Mouse (Mus musculus) left cerebral cortex, adult 2 months (tissue): ENCODE results near the gene Pthlh. TPM values are rescaled to one million over a fixed set of nuclear protein-coding genes. Genes with fewer than 3 reads are reported as not detected.
"Not testable (repeated sequence)": the region's sequence is repeated elsewhere in the genome, so short reads cannot be mapped to it uniquely, and the experiment has no call there.

ENCODE experiments used
- DNase-seq, 2 experiments: peaks; one replicate each; pipeline ENCODE4 v3.0.0; 2021 to 2022; ENCODE audit warnings: low spot score in 2 of 2, mixed read lengths in 1 of 2; ENCODE audit errors: extremely low spot score in 1 of 2
- H3K27ac ChIP-seq: fragments of 200-600 bp; 2 replicates; pipeline ENCODE4 v1.8.1; 2022
- H3K4me3 ChIP-seq: fragments of 200-600 bp; 2 replicates; pipeline ENCODE4 v1.8.1; 2022
- CTCF ChIP-seq: fragments of 200-600 bp; IDR thresholded peaks from 2 replicates; pipeline ENCODE4 v1.8.1; 2022; ENCODE audit warnings: antibody characterized with exemption, mild to moderate bottlenecking, moderate library complexity
- intact Hi-C: fragments of 180-260 bp; cut with DNase I; formaldehyde crosslinking; loops from one replicate; pipeline ENCODE4 v1.15.1; 2025
- long read RNA-seq, 2 experiments: library from polyadenylated mRNA; stranded (forward); transcript quantifications; one replicate each; pipeline ENCODE4 v2.0.0; 2021; ENCODE audit warnings: borderline mapping rate in 2 of 2
- total RNA-seq, 2 experiments: library from RNA; stranded (reverse); gene quantifications; 2 replicates each; pipeline ENCODE4 v1.2.3; 2021

Gene Pthlh
- total RNA-seq, result 1 to 10 TPM; 4.0 to 4.2 TPM
- long read RNA-seq, experiment 1, partial matches to known transcripts, result 1 of 4 reads
- long read RNA-seq, experiment 1, other reads (novel, unspliced or antisense), result 1 of 4 reads
- long read RNA-seq, experiment 2, partial matches to known transcripts, result 1 of 4 reads
- long read RNA-seq, experiment 2, other reads (novel, unspliced or antisense), result 0 of 4 reads

DNA sequence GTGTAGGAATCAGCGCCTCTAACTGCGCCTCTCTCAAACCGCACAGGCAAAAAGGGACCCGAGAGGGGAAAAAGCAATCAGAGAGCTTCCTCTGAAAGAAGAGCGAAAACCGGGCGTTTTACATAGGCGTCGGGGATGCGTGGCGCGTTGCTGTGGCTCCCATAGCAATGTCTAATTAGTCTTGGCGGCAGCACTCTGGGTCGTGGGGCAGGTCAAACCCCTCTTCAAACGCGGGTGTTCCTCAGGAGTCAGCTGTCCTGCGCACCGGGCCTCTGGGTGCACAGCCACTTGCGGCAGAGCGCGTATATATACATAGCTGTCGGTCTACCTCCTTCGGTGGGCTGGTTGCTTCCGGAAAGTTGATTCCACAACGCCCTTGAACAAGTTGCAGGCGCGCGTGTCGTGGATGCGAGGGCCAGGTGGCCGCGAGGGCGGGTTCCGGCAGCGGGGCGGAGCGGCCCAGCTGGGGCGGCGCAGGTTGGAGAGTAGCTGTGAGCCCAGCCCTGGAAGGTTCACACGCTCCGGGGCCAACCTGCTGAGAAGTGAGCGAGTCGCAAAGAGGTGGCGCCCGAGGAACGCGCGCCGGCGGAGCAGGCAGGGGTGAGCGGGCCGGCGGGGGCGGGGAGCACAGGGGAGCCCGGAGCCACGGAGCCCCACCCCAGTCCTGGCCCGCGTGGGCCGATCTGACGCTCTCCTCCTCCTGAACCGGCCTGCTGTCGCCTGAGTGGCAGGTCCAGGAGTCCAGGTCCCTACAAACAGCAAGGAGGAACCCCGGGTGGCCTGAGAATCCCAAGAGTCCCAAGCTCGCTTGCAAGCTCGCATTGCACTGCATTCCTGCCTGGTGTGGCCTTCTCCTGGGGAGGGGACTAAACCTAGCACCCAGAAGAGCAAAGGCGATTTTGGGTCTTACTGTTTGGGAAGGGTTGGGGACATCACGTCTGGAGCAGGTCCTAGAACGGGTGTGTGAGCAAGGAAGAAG, at the start of gene Pthlh:
TSS of gene Pthlh (minus strand) at position 597 of the 979 bp plus-strand sequence.
- no peak within 1 kb of the TSS for H3K27ac ChIP-seq
- intact Hi-C loops, result loop anchor here (1.0 to 5.0 kb wide), 2 partner anchors 207 to 548 kb away; no protein-coding TSS in a partner anchor
- peak; percentile 46 to 56 for DNase-seq
- peak; percentile 21; the same call in 1 of the 2 replicates for TF ChIP-seq CTCF
- H3K4me3 ChIP-seq, result peak within 1 kb of the TSS; percentile 41

DNA sequence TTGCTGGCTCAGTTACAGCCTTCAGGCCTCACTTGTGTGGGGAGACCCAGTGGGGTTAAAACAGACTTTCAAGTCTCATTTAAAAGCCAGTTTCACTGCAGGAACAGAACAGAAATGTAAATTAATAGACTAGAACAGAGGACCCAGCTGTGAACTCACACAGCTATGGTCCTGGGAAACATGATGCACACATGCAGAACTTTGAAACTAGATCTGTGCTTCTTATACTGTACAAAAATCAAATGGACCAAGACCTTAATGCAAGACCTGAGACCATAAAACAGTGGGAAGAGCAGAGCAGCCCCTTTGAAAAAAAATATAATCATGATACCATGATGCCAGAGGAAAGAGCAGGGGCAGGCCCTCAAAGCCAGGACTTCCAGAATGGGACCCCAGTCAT, 49.3 kb upstream of the Pthlh start:
- intact Hi-C loops, result no loop called here
- no peak for DNase-seq
- Histone ChIP-seq H3K4me3 (no peak overlapping the region), H3K27ac (no peak overlapping the region)
- TF ChIP-seq CTCF, result no peak

DNA sequence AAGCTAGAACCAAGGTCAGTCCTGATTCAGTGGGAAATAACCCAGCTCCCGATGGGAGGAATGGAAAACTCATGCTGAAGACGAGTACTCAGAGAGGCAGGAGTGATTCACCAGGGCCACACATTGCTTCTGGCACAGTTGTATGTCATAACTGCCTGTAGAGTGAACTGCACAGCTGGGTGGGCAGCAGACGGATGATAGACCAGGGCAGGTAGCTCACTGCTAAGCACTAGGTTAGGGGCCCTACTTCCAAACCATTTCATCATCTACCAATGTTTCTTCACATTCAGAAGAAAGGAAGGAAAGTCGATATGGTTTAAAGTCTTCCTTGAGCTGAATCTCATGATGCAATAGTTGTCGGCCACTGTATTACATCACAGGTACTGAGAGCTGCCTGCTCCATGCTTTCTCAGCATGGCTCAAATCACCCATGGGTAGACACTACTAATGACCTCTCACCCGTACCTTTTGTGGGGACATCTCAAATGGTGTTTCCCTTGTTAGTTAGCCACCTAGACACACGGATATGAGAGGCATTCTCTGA, 46.5 kb upstream of the Pthlh start:
- Histone ChIP-seq H3K27ac (no peak overlapping the region), H3K4me3 (no peak overlapping the region)
- DNase-seq, result no peak
- intact Hi-C loops, result no loop called here
- no peak for TF ChIP-seq CTCF

DNA sequence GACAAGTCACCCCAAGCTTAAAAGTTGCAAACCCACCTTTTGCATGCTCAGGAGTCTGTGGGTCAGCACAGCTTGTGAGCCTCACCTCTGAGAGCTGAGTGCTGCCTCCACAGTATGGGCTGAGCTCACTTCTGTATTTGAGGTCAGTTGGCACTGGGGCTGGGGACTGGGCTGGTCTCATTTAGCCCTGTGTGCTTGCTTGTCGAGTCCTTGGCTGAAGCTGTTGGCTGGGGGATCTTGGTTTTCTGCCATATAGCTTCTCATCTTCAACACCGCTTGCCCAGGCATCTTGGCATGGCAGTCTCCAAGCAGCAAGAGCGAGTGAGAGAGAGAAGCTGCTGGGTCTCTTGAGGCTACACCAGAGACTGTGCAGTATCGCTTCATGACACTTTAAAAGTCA, 46.1 kb upstream of the Pthlh start:
- Histone ChIP-seq H3K27ac (no peak overlapping the region), H3K4me3 (no peak overlapping the region)
- no peak for DNase-seq
- no peak for TF ChIP-seq CTCF
- intact Hi-C loops, result no loop called here

DNA sequence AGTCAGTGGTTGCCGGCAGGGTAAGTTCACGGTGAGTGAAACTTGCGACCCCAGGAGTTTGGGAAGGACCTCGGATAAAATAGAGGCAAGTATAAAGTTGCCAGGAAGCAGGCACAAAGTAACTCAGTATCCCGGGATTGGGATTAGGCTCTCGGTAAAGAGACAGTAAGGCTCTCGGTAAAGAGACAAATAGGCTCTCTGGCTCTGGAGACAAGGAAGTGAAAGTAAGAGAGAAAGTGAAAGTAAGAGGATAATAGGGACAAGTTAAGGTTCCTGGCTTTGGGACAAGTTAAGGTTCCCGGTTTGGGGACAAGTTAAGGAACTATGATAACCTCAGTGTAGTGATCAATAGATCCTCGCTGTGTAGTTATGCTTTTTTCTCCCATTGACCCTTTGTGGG, 40.3 kb upstream of the Pthlh start:
- intact Hi-C loops, DNase-seq: not testable (repeated sequence)

DNA sequence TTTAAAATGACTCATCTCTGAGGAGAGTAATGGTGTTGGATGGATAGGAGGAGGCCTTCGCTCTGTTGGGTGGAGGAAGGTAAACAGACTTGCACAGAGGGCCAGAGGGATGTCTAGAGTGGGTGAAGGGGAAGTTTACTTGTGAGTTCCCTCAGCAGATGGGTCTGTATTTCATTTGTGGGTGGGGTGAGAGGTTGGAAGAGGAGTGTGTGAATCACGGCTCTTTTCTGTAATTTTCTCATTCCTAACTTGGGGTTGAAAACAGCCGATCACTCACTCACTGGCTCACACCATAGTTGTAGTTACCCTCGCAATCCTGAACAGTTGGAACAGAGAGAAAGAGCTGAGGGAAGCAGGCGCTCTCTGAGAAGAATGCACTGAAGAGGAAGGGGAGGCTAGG, 35.6 kb upstream of the Pthlh start:
- intact Hi-C loops, result no loop called here
- no peak for TF ChIP-seq CTCF
- peak in 1 of 2 experiments; percentile 11 for DNase-seq
- Histone ChIP-seq H3K4me3 (no peak overlapping the region), H3K27ac (no peak overlapping the region)

More for the DNA sequence above, 40.3 kb upstream of the Pthlh start:
- H3K27ac ChIP-seq, H3K4me3 ChIP-seq: not testable (repeated sequence)

DNA sequence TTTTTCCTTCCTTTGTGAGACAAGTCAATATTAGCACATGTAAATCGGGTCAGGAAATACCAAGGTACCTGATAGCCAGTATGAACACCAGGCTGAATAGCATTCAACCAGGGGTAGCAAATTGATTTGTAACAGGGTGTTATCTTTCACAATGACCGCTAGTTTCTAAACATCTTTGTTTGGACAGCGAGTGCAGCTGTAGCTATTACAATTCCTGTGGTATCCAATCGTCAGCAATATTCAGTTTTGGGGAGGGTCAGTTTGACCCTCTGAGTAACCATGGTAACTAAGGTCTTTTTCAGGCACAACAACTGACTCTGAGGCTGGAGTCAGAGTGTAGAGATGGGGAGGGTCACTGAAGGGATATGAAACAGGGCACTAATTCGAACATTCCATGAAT, 15.3 kb upstream of the Pthlh start:
- intact Hi-C loops, result no loop called here
- no peak overlapping the region for H3K27ac ChIP-seq
- no peak overlapping the region for H3K4me3 ChIP-seq
- TF ChIP-seq CTCF, result no peak
- no peak for DNase-seq

DNA sequence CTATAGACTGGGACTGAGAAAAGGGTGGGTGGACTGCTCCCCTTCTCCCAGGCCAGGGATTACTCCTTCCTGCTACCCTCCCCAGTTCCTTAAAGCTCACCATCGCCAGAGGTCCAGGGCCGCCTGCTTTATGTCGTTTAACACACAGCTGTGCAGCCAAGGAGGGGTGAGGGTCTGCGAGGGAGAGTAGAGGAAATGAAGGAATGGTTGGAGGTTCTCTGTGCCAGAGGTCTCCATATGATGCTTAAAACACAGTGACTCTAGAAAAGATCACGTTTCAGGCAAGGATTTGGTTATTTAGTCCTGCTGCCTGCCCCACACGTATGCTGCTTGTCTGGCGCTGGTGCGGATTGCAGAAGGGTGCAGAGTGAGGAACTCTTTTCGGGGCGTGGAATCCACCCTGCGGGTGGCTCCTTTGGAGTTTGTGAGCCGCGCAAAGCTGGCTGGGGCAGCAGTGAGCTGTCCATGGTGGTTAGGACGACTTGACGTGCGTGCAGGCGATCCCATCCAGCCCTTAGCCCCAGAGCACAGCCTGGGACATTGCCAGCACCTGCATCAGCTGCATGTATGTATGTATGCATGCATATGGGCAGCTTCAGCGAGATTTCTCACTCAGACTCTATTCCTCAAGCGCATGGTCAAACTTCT, 4.3 kb upstream of the Pthlh start:
- intact Hi-C loops, result no loop called here
- no peak for TF ChIP-seq CTCF
- no peak for DNase-seq
- H3K27ac ChIP-seq, result no peak overlapping the region
- no peak overlapping the region for H3K4me3 ChIP-seq

DNA sequence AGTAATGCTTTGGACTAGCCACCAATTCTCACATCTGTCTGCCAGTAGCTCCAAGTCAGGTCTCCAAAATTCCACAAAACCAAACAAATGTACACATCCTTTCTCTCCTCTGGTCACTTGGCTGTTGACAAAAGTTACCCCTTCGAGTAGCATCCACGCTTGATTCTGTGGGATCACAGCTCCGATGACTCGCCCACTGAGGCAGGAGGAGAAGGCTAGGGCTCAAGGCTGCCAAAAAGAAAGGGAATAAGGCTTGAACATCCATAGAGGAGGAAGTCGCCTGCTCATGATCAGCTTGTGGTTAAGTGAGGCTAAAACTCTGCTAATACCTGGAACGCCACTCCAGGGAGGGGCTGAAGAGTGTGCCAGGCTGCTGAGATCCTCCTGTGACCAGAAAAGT, 2.5 kb upstream of the Pthlh start:
- intact Hi-C loops, result no loop called here
- no peak overlapping the region for H3K27ac ChIP-seq
- H3K4me3 ChIP-seq, result no peak overlapping the region
- DNase-seq, result no peak
- TF ChIP-seq CTCF, result no peak

DNA sequence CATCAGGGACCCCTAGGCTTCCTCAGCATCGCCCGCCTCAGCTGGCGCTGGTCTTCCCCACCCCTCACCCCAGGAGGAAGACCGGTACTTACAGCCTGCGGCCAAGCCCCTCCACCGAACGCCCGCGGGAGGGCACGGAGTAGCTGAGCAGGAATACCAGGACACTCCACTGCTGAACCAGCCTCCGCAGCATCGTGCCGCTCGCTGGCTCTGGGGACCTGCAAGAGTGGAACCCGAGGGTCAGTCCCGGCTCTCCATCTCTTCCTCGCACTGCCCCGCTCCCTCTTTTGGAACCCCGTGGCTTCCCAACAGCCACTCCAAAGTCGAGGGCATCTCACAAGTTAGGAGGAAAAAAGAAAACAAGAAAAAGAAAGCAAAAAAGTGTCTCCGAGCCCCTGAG, 805 bp downstream of the Pthlh start:
- Histone ChIP-seq H3K4me3 (peak overlapping the region; percentile 41), H3K27ac (no peak overlapping the region)
- TF ChIP-seq CTCF, result no peak
- DNase-seq, result peak in 1 of 2 experiments; percentile 15
- intact Hi-C loops, result loop anchor here (1.0 to 5.0 kb wide), 2 partner anchors 208 to 549 kb away; no protein-coding TSS in a partner anchor

DNA sequence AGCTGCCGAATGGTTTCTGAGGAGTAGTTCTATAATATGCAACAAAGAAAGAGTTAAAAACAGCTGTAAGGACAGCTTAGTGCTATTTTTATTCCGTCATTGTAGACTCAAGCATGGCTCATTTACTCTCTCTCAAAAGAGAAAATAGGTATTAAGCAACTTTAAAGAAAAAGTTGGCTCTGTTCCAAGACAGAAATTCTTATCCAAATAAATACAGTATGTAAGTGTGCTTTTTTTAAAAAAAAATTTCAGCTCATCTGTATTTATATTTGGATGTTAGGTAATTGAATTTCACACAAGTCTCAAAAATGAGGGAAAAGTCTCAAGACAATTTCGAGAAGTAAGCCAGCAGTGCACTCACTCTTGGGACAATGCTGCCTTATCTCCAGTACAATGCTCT, 2.4 kb downstream of the Pthlh start:
- no peak for TF ChIP-seq CTCF
- H3K27ac ChIP-seq, result no peak overlapping the region
- intact Hi-C loops, result loop anchor here (5.0 kb wide), 1 partner anchor 551 kb away; no protein-coding TSS in a partner anchor
- DNase-seq, result no peak
- H3K4me3 ChIP-seq, result no peak overlapping the region; the same call in 1 of the 2 replicates
